Mouse (Mus musculus) forebrain, postnatal 0 days (tissue): ENCODE data around the gene Prdx1. TPM values are rescaled to one million over a fixed set of nuclear protein-coding genes. Genes with fewer than 3 reads are reported as not detected.

Experiments
- ATAC-seq: fragments of 200-750 bp; cut with Nextera tagmentation; 2 replicates; pipeline ENCODE4 v1.8.0; 2017; ENCODE audit warnings: mild to moderate bottlenecking, moderate library complexity
- DNase-seq: peaks from one replicate; pipeline ENCODE4 v3.0.0-alpha.2; 2015
- H3K27ac ChIP-seq: fragments of 300-500 bp; sonication (generic); 2 replicates; pipeline ENCODE4 v1.5.1; 2014; ENCODE audit warnings: low read depth, mild to moderate bottlenecking, antibody characterized with exemption, low read length, moderate library complexity, mixed read lengths
- H3K27me3 ChIP-seq: fragments of 300-500 bp; sonication (generic); 2 replicates; pipeline ENCODE4 v1.6.1; 2014; ENCODE audit warnings: mild to moderate bottlenecking, low read length, mixed read lengths; ENCODE audit not compliant: insufficient read depth
- H3K36me3 ChIP-seq: fragments of 300-500 bp; sonication (generic); 2 replicates; pipeline ENCODE4 v1.6.1; 2014; ENCODE audit warnings: mild to moderate bottlenecking, moderate library complexity; ENCODE audit not compliant: insufficient read depth
- H3K4me1 ChIP-seq: fragments of 300-500 bp; sonication (generic); 2 replicates; pipeline ENCODE4 v1.6.1; 2014; ENCODE audit warnings: antibody characterized with exemption; ENCODE audit not compliant: insufficient read depth
- H3K4me2 ChIP-seq: fragments of 300-500 bp; sonication (generic); 2 replicates; pipeline ENCODE4 v1.6.1; 2014; ENCODE audit warnings: low read depth, mild to moderate bottlenecking, moderate library complexity
- H3K4me3 ChIP-seq: fragments of 300-500 bp; sonication (generic); 2 replicates; pipeline ENCODE4 v1.5.1; 2014; ENCODE audit warnings: low read depth, low read length, mixed read lengths
- H3K9ac ChIP-seq: fragments of 300-500 bp; sonication (generic); 2 replicates; pipeline ENCODE4 v1.6.1; 2014; ENCODE audit warnings: mild to moderate bottlenecking
- H3K9me3 ChIP-seq: fragments of 300-500 bp; sonication (generic); 2 replicates; pipeline ENCODE4 v1.6.1; 2016; ENCODE audit warnings: low read length
- CTCF ChIP-seq: sonication (generic); IDR thresholded peaks from 2 replicates; pipeline ENCODE4 v1.5.1; 2016; ENCODE audit warnings: antibody characterized with exemption, control low read depth, low read depth
- WGBS: fragments of 180-500 bp; shearing (Covaris S2); extraction: QIAGEN DNeasy Blood & Tissue Kit; methylation state at CpG from one replicate; pipeline ENCODE4 v1.1.7; 2014; 5-methylcytosine and 5-hydroxymethylcytosine counted together
- polyA plus RNA-seq: library from polyadenylated mRNA; unstranded; fragments of >200 nt; fragmentation: Nextera tagmentation; extraction: Ambion mirVana; gene quantifications from 2 replicates; pipeline ENCODE4 v1.2.1, GENCODE M21; 2015
- total RNA-seq: library from RNA; depleted of rRNA; stranded (reverse); fragments of >200 nt; gene quantifications from 2 replicates; pipeline ENCODE4 v1.2.3, GENCODE M21; 2014; rRNA removed

Prdx1 gene
- total RNA-seq: 204 and 235 TPM in 2 replicates
- polyA plus RNA-seq: 593 and 661 TPM in 2 replicates

GRCm38 (mm10) chr4:116685402-116686061 is at the start of gene Prdx1:
Gene Prdx1, plus strand, starts transcription at chr4:116685544.
- peak within 1 kb of the TSS; percentile 71 for H3K9ac ChIP-seq
- H3K4me1 ChIP-seq: peaks cover 6% of the 10 kb centered on the region; the same call in 1 of the 2 replicates
- TF ChIP-seq CTCF: peak; percentile 93
- H3K27ac ChIP-seq: peak within 1 kb of the TSS; percentile 87
- no peaks in the 10 kb centered on the region for H3K9me3 ChIP-seq
- DNase-seq: peak; percentile 95
- peak within 1 kb of the TSS; percentile 64 for H3K4me2 ChIP-seq
- peak; percentile 98 for ATAC-seq
- no peaks in the 10 kb centered on the region for H3K27me3 ChIP-seq
- WGBS: 1% methylated on average over 56 of the region's 56 CpGs
- H3K36me3 ChIP-seq: peaks cover 8% of the 10 kb centered on the region; the same call in 1 of the 2 replicates
- peak within 1 kb of the TSS; percentile 57 for H3K4me3 ChIP-seq

GRCm38 (mm10) chr4:116638821-116639220 is 46.5 kb upstream of the Prdx1 start:
- no peak overlapping the region for H3K4me3 ChIP-seq
- H3K4me2 ChIP-seq: no peak overlapping the region
- DNase-seq: no peak
- TF ChIP-seq CTCF: no peak
- WGBS: 96% methylated on average over 6 of the region's 6 CpGs
- no peak overlapping the region for H3K27ac ChIP-seq
- H3K4me1 ChIP-seq: no peaks in the 10 kb centered on the region
- H3K9me3 ChIP-seq: no peaks in the 10 kb centered on the region
- ATAC-seq: no peak
- no peaks in the 10 kb centered on the region for H3K27me3 ChIP-seq
- H3K9ac ChIP-seq: no peak overlapping the region
- peaks cover 68% of the 10 kb centered on the region for H3K36me3 ChIP-seq

GRCm38 (mm10) chr4:116642071-116642470 is 43.3 kb upstream of the Prdx1 start:
- peak; percentile 29 for TF ChIP-seq CTCF
- H3K9me3 ChIP-seq: no peaks in the 10 kb centered on the region
- no peaks in the 10 kb centered on the region for H3K27me3 ChIP-seq
- no peak overlapping the region for H3K4me3 ChIP-seq
- H3K4me1 ChIP-seq: no peaks in the 10 kb centered on the region
- DNase-seq (no peak), ATAC-seq (no peak)
- H3K36me3 ChIP-seq: peaks cover 46% of the 10 kb centered on the region
- no peak overlapping the region for H3K9ac ChIP-seq
- no peak overlapping the region for H3K4me2 ChIP-seq
- WGBS: 97% methylated on average over 1 of the region's 1 CpGs
- H3K27ac ChIP-seq: no peak overlapping the region

GRCm38 (mm10) chr4:116644326-116644725 is 41.0 kb upstream of the Prdx1 start:
- no peaks in the 10 kb centered on the region for H3K27me3 ChIP-seq
- no peak for ATAC-seq
- no peak overlapping the region for H3K4me3 ChIP-seq
- peak; percentile 36 for DNase-seq
- H3K9me3 ChIP-seq: no peaks in the 10 kb centered on the region
- no peak overlapping the region for H3K4me2 ChIP-seq
- WGBS: 44% methylated on average over 6 of the region's 6 CpGs
- peaks cover 29% of the 10 kb centered on the region for H3K36me3 ChIP-seq
- no peak overlapping the region for H3K9ac ChIP-seq
- peak; percentile 58 for TF ChIP-seq CTCF
- no peak overlapping the region for H3K27ac ChIP-seq
- H3K4me1 ChIP-seq: peaks cover 12% of the 10 kb centered on the region

- TF ChIP-seq CTCF: no peak
- 91% methylated on average over 7 of the region's 7 CpGs for WGBS
Observed at GRCm38 (mm10) chr4:116645624-116646023, 39.7 kb upstream of the Prdx1 start.

GRCm38 (mm10) chr4:116649411-116649810 is 35.9 kb upstream of the Prdx1 start:
- WGBS: 97% methylated on average over 2 of the region's 2 CpGs
- no peaks in the 10 kb centered on the region for H3K27me3 ChIP-seq
- peak overlapping the region; percentile 60; the same call in 1 of the 2 replicates for H3K4me2 ChIP-seq
- H3K9me3 ChIP-seq: no peaks in the 10 kb centered on the region
- DNase-seq (no peak), ATAC-seq (no peak)
- peaks cover 4% of the 10 kb centered on the region for H3K36me3 ChIP-seq
- H3K9ac ChIP-seq: no peak overlapping the region
- H3K4me3 ChIP-seq: no peak overlapping the region
- no peak overlapping the region for H3K27ac ChIP-seq
- H3K4me1 ChIP-seq: peaks cover 19% of the 10 kb centered on the region
- no peak for TF ChIP-seq CTCF

More at GRCm38 (mm10) chr4:116645624-116646023, 39.7 kb upstream of the Prdx1 start:
- H3K27me3 ChIP-seq: no peaks in the 10 kb centered on the region
- DNase-seq (no peak), ATAC-seq (no peak)
- no peaks in the 10 kb centered on the region for H3K9me3 ChIP-seq
- H3K36me3 ChIP-seq: peaks cover 19% of the 10 kb centered on the region
- H3K4me2 ChIP-seq: no peak overlapping the region
- no peak overlapping the region for H3K9ac ChIP-seq
- no peak overlapping the region for H3K4me3 ChIP-seq
- no peak overlapping the region for H3K27ac ChIP-seq
- peaks cover 19% of the 10 kb centered on the region for H3K4me1 ChIP-seq

- H3K9me3 ChIP-seq: no peaks in the 10 kb centered on the region
- H3K27me3 ChIP-seq: no peaks in the 10 kb centered on the region
- ATAC-seq: no peak
- H3K4me2 ChIP-seq: peak overlapping the region; percentile 60
- peak overlapping the region; percentile 66 for H3K4me3 ChIP-seq
- no peaks in the 10 kb centered on the region; the same call in 1 of the 2 replicates for H3K36me3 ChIP-seq
- peak overlapping the region; percentile 90 for H3K27ac ChIP-seq
- peak overlapping the region; percentile 88 for H3K9ac ChIP-seq
- H3K4me1 ChIP-seq: peaks cover 19% of the 10 kb centered on the region
- 45% methylated on average over 5 of the region's 5 CpGs for WGBS
- no peak for TF ChIP-seq CTCF
- DNase-seq: no peak
Observed at GRCm38 (mm10) chr4:116650365-116650764, 35.0 kb upstream of the Prdx1 start.
